Mouse (Mus musculus) erythroblast, adult 5-6 weeks (primary cell): ENCODE measurements around the gene Cyp2j5. TPM values are rescaled to one million over a fixed set of nuclear protein-coding genes. Genes with fewer than 3 reads are reported as not detected.

Experiments used
- total RNA-seq, 2 experiments: library from RNA; stranded (forward) in 1 of 2; stranded (reverse) in 1 of 2; fragments of 150-400 nt in 1 of 2; fragments of 200-764, 138-1000 nt in 1 of 2; gene quantifications; 2 replicates each; pipeline versions ENCODE4 v1.2.3 to v1.2.4; 2015 to 2017; ENCODE audit warnings: low replicate concordance in 2 of 2

Gene Cyp2j5
- total RNA-seq, 2 experiments from 2014 or later, result not detected

Other genes starting within 250 kb of the Cyp2j5 start
- not detected in 2 replicates for gene Cyp2j8, start 156.8 kb downstream of the Cyp2j5 start, total RNA-seq (2015; ENCODE audit: low replicate concordance)
- gene Cyp2j8, start 156.8 kb downstream of the Cyp2j5 start, total RNA-seq (2017; ENCODE audit: low replicate concordance), result not detected in 2 replicates
- 1.5 TPM in 1 of 2 replicates, not detected in the other for gene Cyp2j6, start 110.5 kb downstream of the Cyp2j5 start, total RNA-seq (2015; ENCODE audit: low replicate concordance)
- 0.09 TPM in 1 of 2 replicates, not detected in the other for gene Cyp2j6, start 110.5 kb downstream of the Cyp2j5 start, total RNA-seq (2017; ENCODE audit: low replicate concordance)
- gene Cyp2j9, start 72.6 kb downstream of the Cyp2j5 start, total RNA-seq (2015; ENCODE audit: low replicate concordance), result not detected in 2 replicates
- gene Cyp2j9, start 72.6 kb downstream of the Cyp2j5 start, total RNA-seq (2017; ENCODE audit: low replicate concordance), result 0.42 and 0.51 TPM in 2 replicates
- gene Gm12695, start 121.0 kb upstream of the Cyp2j5 start, total RNA-seq (2015; ENCODE audit: low replicate concordance), result not detected in 2 replicates
- gene Gm12695, start 121.0 kb upstream of the Cyp2j5 start, total RNA-seq (2017; ENCODE audit: low replicate concordance), result not detected in 2 replicates